Comparison of ENCODE assay signal across 9 mouse cellular contexts in genomic region chr2:168740496-168740895, GRCm38 (mm10). TPM values are rescaled to one million over a fixed set of nuclear protein-coding genes. Genes with fewer than 3 reads are reported as not detected.
A peak's percentile ranks its signal among the peaks of the same experiment; 100 is the strongest.
DNase-seq lines count a peak whose midpoint lies in the region; ATAC-seq and TF ChIP-seq lines count a peak whose summit lies in the region.
"Had no signal": no experiment of that assay in that cellular context is flagged by ENCODE, and none has a peak within 500 bp of the region (broad histone marks: within the 10 kb centered on the region; RNA-seq: fewer than 3 reads in every experiment).

No protein-coding gene starts in this region.

- whole genome bisulfite sequencing in kidney, embryonic 15.5 days = 92% methylated on average over 10 of the region's 10 CpGs
- WGBS in embryonic facial prominence, embryonic 15.5 days = 85% methylated on average over 10 of the region's 10 CpGs
- WGBS in intestine, embryonic 15.5 days = 86% methylated on average over 10 of the region's 10 CpGs
- WGBS in midbrain, postnatal 0 days = 90% methylated on average over 10 of the region's 10 CpGs

- H3K36me3 ChIP-seq in kidney, embryonic 15.5 days = no peaks in the 10 kb centered on the region
- no peaks in the 10 kb centered on the region for H3K36me3 ChIP-seq in embryonic facial prominence, embryonic 15.5 days
- H3K36me3 ChIP-seq in intestine, embryonic 15.5 days = no peaks in the 10 kb centered on the region
- no peaks in the 10 kb centered on the region for H3K36me3 ChIP-seq in midbrain, postnatal 0 days (ENCODE audit: insufficient read depth, low read length)
- H3K36me3 ChIP-seq: G1E had no signal

- peaks cover 3% of the 10 kb centered on the region; the same call in 1 of the 2 replicates for H3K27me3 ChIP-seq in kidney, embryonic 15.5 days
- H3K27me3 ChIP-seq in embryonic facial prominence, embryonic 15.5 days = no peaks in the 10 kb centered on the region
- H3K27me3 ChIP-seq in intestine, embryonic 15.5 days (replicated peaks) = no peaks in the 10 kb centered on the region
- no peaks in the 10 kb centered on the region for H3K27me3 ChIP-seq in midbrain, postnatal 0 days (ENCODE audit: insufficient read depth, low read length)

- H3K9ac ChIP-seq in kidney, embryonic 15.5 days = no peak overlapping the region
- H3K9ac ChIP-seq in embryonic facial prominence, embryonic 15.5 days = no peak overlapping the region
- H3K9ac ChIP-seq in intestine, embryonic 15.5 days = no peak overlapping the region
- peak overlapping the region; percentile 95 for H3K9ac ChIP-seq in midbrain, postnatal 0 days (replicated peaks; ENCODE audit: low read length, poor library complexity, severe bottlenecking)

- H3K27ac ChIP-seq in kidney, embryonic 15.5 days = 0 out of 2 replicates have a peak overlapping the region, but pooled peaks have one; percentile 71
- peak overlapping the region; percentile 90; the same call in 1 of the 2 replicates for H3K27ac ChIP-seq in embryonic facial prominence, embryonic 15.5 days (replicated peaks)
- peak overlapping the region; percentile 81; the same call in 1 of the 2 replicates for H3K27ac ChIP-seq in intestine, embryonic 15.5 days
- H3K27ac ChIP-seq in midbrain, postnatal 0 days (ENCODE audit: low read depth, low read length) = peak overlapping the region; percentile 99

- peak overlapping the region; percentile 86 for H3K4me3 ChIP-seq in kidney, embryonic 15.5 days (replicated peaks)
- H3K4me3 ChIP-seq in embryonic facial prominence, embryonic 15.5 days (replicated peaks) = peak overlapping the region; percentile 89
- H3K4me3 ChIP-seq in intestine, embryonic 15.5 days (replicated peaks) = peak overlapping the region; percentile 92; the same call in 1 of the 2 replicates
- peak overlapping the region; percentile 91 for H3K4me3 ChIP-seq in midbrain, postnatal 0 days (ENCODE audit: low read depth, low read length)

- H3K9me3 ChIP-seq in kidney, embryonic 15.5 days (replicated peaks) = no peaks in the 10 kb centered on the region
- H3K9me3 ChIP-seq in embryonic facial prominence, embryonic 15.5 days (replicated peaks) = no peaks in the 10 kb centered on the region
- H3K9me3 ChIP-seq in intestine, embryonic 15.5 days = no peaks in the 10 kb centered on the region
- H3K9me3 ChIP-seq in midbrain, postnatal 0 days (ENCODE audit: low read length) = no peaks in the 10 kb centered on the region

- ATAC-seq in kidney, embryonic 15.5 days (replicated peaks; ENCODE audit: low FRiP score) = no peak
- no peak for ATAC-seq in embryonic facial prominence, embryonic 15.5 days (ENCODE audit: insufficient number of reproducible peaks, low FRiP score, low TSS enrichment, low read depth)
- ATAC-seq in intestine, embryonic 15.5 days = no peak
- ATAC-seq in midbrain, postnatal 0 days (ENCODE audit: low FRiP score) = no peak
- no peak for ATAC-seq in granulocyte monocyte progenitor cell, adult 5-6 weeks (replicated peaks; ENCODE audit: poor library complexity, severe bottlenecking)

- no peak for TF ChIP-seq CTCF in midbrain, postnatal 0 days (IDR thresholded peaks at IDR 0.05)

- H3K4me2 ChIP-seq in kidney, embryonic 15.5 days = peak overlapping the region; percentile 94
- peak overlapping the region; percentile 71 for H3K4me2 ChIP-seq in embryonic facial prominence, embryonic 15.5 days (replicated peaks)
- peak overlapping the region; percentile 92 for H3K4me2 ChIP-seq in intestine, embryonic 15.5 days (replicated peaks)
- peak overlapping the region; percentile 44 for H3K4me2 ChIP-seq in midbrain, postnatal 0 days (ENCODE audit: low read depth, low read length, poor library complexity, severe bottlenecking)

- H3K4me1 ChIP-seq in kidney, embryonic 15.5 days = peaks cover 13% of the 10 kb centered on the region; the same call in 1 of the 2 replicates
- H3K4me1 ChIP-seq in embryonic facial prominence, embryonic 15.5 days = 0 out of 2 replicates have a peak, but pooled peaks cover 16% of the 10 kb centered on the region
- H3K4me1 ChIP-seq in intestine, embryonic 15.5 days (replicated peaks) = peaks cover 5% of the 10 kb centered on the region; the same call in 1 of the 2 replicates
- no peaks in the 10 kb centered on the region for H3K4me1 ChIP-seq in midbrain, postnatal 0 days (ENCODE audit: insufficient read depth, low read length)

- DNase-seq in kidney, postnatal 36 days = no peak
- DNase-seq in midbrain, postnatal 0 days (ENCODE audit: low spot score) = no peak
- DNase-seq in gastrocnemius, postnatal 25 days = no peak
- no peak for DNase-seq in layer of hippocampus, postnatal 36 days

RNA-seq across cellular contexts. Expression of gene Atp9a, which starts 1.7 kb away (rescaled TPM):
- 10.2 and 10.7 TPM in 2 replicates for polyA plus RNA-seq in kidney, embryonic 15.5 days (2015; fragmentation: Nextera tagmentation; extraction: Ambion mirVana)
- polyA plus RNA-seq in embryonic facial prominence, embryonic 15.5 days (2015; fragmentation: Nextera tagmentation; extraction: Ambion mirVana) = 28.6 and 34.8 TPM in 2 replicates
- polyA plus RNA-seq in intestine, embryonic 15.5 days (2015; fragmentation: Nextera tagmentation; extraction: Ambion mirVana) = 23.4 and 24.9 TPM in 2 replicates
- total RNA-seq in midbrain, postnatal 0 days (2014; rRNA removed) = 600 and 607 TPM in 2 replicates
- 159 and 163 TPM in 2 replicates for polyA plus RNA-seq in midbrain, postnatal 0 days (2015; fragmentation: Nextera tagmentation; extraction: Ambion mirVana)
- total RNA-seq in granulocyte monocyte progenitor cell, adult 5-6 weeks (2014; fragmentation: Nextera tagmentation) = 0.62 TPM in 1 of 2 replicates, not detected in the other
- 0.56 and 0.82 TPM in 2 replicates for total RNA-seq in granulocyte monocyte progenitor cell, adult 5-6 weeks (2017)
- 10 to 100 TPM; 13.3 to 18.8 TPM for total RNA-seq in gastrocnemius, postnatal 25 days (2021)
- total RNA-seq in layer of hippocampus, postnatal 36 days (2021) = 100 to 1,000 TPM; 342 to 346 TPM
- total RNA-seq: G1E had no signal
- polyA plus RNA-seq: G1E had no signal

RNA-seq across cellular contexts. Expression of gene Sall4, which starts 27.2 kb away (rescaled TPM):
- polyA plus RNA-seq in kidney, embryonic 15.5 days (2015; fragmentation: Nextera tagmentation; extraction: Ambion mirVana) = 0.09 and 0.35 TPM in 2 replicates
- polyA plus RNA-seq in embryonic facial prominence, embryonic 15.5 days (2015; fragmentation: Nextera tagmentation; extraction: Ambion mirVana) = 0.51 and 0.56 TPM in 2 replicates
- polyA plus RNA-seq in intestine, embryonic 15.5 days (2015; fragmentation: Nextera tagmentation; extraction: Ambion mirVana) = 1.9 and 2.2 TPM in 2 replicates
- 0.60 and 1.8 TPM in 2 replicates for total RNA-seq in midbrain, postnatal 0 days (2014; rRNA removed)
- polyA plus RNA-seq in midbrain, postnatal 0 days (2015; fragmentation: Nextera tagmentation; extraction: Ambion mirVana) = 0.54 and 0.87 TPM in 2 replicates
- total RNA-seq in granulocyte monocyte progenitor cell, adult 5-6 weeks (2014; fragmentation: Nextera tagmentation) = not detected in 2 replicates
- not detected in 2 replicates for total RNA-seq in granulocyte monocyte progenitor cell, adult 5-6 weeks (2017)
- total RNA-seq in gastrocnemius, postnatal 25 days (2021) = 1 to 10 TPM; 1.2 to 2.2 TPM
- total RNA-seq in layer of hippocampus, postnatal 36 days (2021) = under 1 TPM; 0.57 to 0.83 TPM
- polyA plus RNA-seq: G1E had no signal

Comparison
In these comparisons a context has a peak if more than half of its experiments do, and no peak if none do; other contexts are left out.
1. H3K4me2 ChIP-seq: peak in every context shown above with its lines; median percentile 94 in kidney, embryonic 15.5 days; 92 in intestine, embryonic 15.5 days; 71 in embryonic facial prominence, embryonic 15.5 days; 44 in midbrain, postnatal 0 days.
2. RNA of gene Atp9a, which starts 1.7 kb away (total RNA-seq): 600 to 607 TPM in midbrain, postnatal 0 days and 342 to 346 TPM in layer of hippocampus, postnatal 36 days; 13.3 to 18.8 TPM in gastrocnemius, postnatal 25 days and 0.56 to 0.82 TPM in granulocyte monocyte progenitor cell, adult 5-6 weeks; every median in the first group is over 10 times any median in the second.
3. Peak in every context shown above with its lines, with median percentiles within 50 percentile points of each other: H3K27ac ChIP-seq and H3K4me3 ChIP-seq.